In the genomic region with DNA sequence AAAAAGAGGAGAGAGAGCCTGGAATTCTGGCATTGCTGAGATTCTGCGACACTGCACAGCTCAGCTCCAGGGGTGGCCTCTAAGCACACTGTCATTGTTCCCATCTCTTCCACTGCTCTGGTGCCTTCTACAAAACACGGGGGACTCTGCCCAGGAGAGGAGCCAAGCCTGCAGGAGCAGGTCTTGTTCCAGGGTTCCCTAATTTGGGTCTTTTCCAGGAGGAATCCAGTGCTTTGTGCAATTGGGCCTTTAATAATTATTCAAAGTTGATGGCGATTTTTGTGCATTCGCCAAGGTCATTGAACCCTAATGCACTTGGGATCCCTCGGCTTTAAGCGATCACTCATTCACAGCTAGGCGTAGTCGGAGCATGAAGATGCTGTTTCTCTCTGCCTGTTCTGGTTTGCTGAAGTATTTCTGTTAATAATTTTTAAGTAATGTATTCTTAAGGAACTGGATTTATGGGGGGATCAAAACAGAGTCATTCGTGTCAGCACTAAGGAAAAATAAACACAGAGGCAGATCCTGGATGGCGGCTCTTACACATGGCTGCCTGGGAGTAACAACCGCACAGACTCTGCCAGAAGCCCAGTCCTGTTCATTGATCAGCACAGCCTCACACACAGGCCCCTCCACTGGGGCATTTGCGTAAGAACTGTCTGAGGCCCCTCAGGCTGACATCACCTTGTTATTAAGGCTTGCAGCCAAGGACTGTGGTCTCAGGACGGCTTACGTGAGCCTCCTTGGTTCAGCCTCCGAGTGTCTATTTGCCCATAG, we compare ENCODE assay signal across 12 mouse cellular contexts. TPM values are rescaled to one million over a fixed set of nuclear protein-coding genes. Genes with fewer than 3 reads are reported as not detected.
DNase-seq lines count a peak whose midpoint lies in the region.
"Had no signal": no experiment of that assay in that cellular context is flagged by ENCODE, and none has a peak within 500 bp of the region (broad histone marks: within the 10 kb centered on the region; RNA-seq: fewer than 3 reads in every experiment).

No protein-coding gene starts in this region.

- H3K36me3 ChIP-seq in heart, embryonic 10.5 days = no peaks in the 10 kb centered on the region
- no peaks in the 10 kb centered on the region for H3K36me3 ChIP-seq in embryonic facial prominence, embryonic 10.5 days (replicated peaks)
- H3K36me3 ChIP-seq: midbrain, embryonic 12.5 days had no signal

- no peaks in the 10 kb centered on the region for H3K4me1 ChIP-seq in heart, embryonic 10.5 days
- H3K4me1 ChIP-seq in embryonic facial prominence, embryonic 10.5 days = peaks cover 16% of the 10 kb centered on the region

- H3K4me3 ChIP-seq in heart, embryonic 10.5 days = no peak overlapping the region
- no peak overlapping the region for H3K4me3 ChIP-seq in embryonic facial prominence, embryonic 10.5 days
- H3K4me3 ChIP-seq: midbrain, embryonic 12.5 days had no signal

- WGBS in heart, embryonic 10.5 days = 76% methylated on average over 15 of the region's 15 CpGs
- WGBS in embryonic facial prominence, embryonic 10.5 days = 77% methylated on average over 15 of the region's 15 CpGs

- intact Hi-C loops in left cerebral cortex, postnatal 10 days (cut with DNase I) = no loop called here

- H3K27me3 ChIP-seq in heart, embryonic 10.5 days (ENCODE audit: insufficient read depth, poor library complexity, severe bottlenecking) = no peaks in the 10 kb centered on the region
- no peaks in the 10 kb centered on the region; the same call in 1 of the 2 replicates for H3K27me3 ChIP-seq in embryonic facial prominence, embryonic 10.5 days (replicated peaks; ENCODE audit: low read depth, poor library complexity, severe bottlenecking)
- H3K27me3 ChIP-seq: CH12.LX; midbrain, embryonic 12.5 days had no signal

- no peaks in the 10 kb centered on the region for H3K9me3 ChIP-seq in heart, embryonic 10.5 days
- H3K9me3 ChIP-seq in embryonic facial prominence, embryonic 10.5 days = no peaks in the 10 kb centered on the region
- H3K9me3 ChIP-seq: midbrain, embryonic 12.5 days had no signal

- peak; percentile 32 to 38 for DNase-seq in heart, adult 18-20 months
- DNase-seq in heart, embryonic 10.5 days (ENCODE audit: low spot score) = no peak
- DNase-seq in embryonic facial prominence, embryonic 10.5 days (ENCODE audit: low spot score) = no peak
- DNase-seq in heart, postnatal 4 days = peak; percentile 11
- DNase-seq in kidney, postnatal 36 days = peak; percentile 37 to 45
- no peak for DNase-seq in left cerebral cortex, adult 18-20 months (ENCODE audit: low spot score in 2 of 2)
- DNase-seq in right cerebral cortex, postnatal 14 days = no peak
- DNase-seq in left cerebral cortex, postnatal 10 days (ENCODE audit: extremely low spot score in 1 of 2, low spot score in 2 of 2) = no peak
- DNase-seq: cerebellum, adult 11 months; thymus, adult 2 months had no signal

- H3K27ac ChIP-seq in heart, embryonic 10.5 days = no peak overlapping the region
- peak overlapping the region; percentile 57 for H3K27ac ChIP-seq in embryonic facial prominence, embryonic 10.5 days (replicated peaks)
- H3K27ac ChIP-seq: midbrain, embryonic 12.5 days had no signal

RNA-seq across cellular contexts. Expression of gene Cops8, which starts 35.9 kb away (rescaled TPM):
- total RNA-seq in heart, adult 18-20 months (2021) = 10 to 100 TPM; 92.6 to 98.4 TPM
- 157 and 170 TPM in 2 replicates for polyA plus RNA-seq in heart, embryonic 10.5 days (2016; fragmentation: Nextera tagmentation; extraction: Ambion mirVana)
- polyA plus RNA-seq in embryonic facial prominence, embryonic 10.5 days (2016; fragmentation: Nextera tagmentation; extraction: Ambion mirVana) = 193 and 200 TPM in 2 replicates
- 10 to 100 TPM; 78.6 to 91.6 TPM for total RNA-seq in heart, postnatal 4 days (2021)
- total RNA-seq in left cerebral cortex, adult 18-20 months (2021) = 100 to 1,000 TPM; 122 to 127 TPM
- total RNA-seq in left cerebral cortex, postnatal 10 days (2021) = 100 to 1,000 TPM; 101 to 104 TPM

Comparison
In these comparisons a context has a peak if more than half of its experiments do, and no peak if none do; other contexts are left out.
1. DNase-seq: peak in heart, adult 18-20 months (2 of 2), heart, postnatal 4 days (single experiment) and kidney, postnatal 36 days (2 of 2); none in heart, embryonic 10.5 days (single experiment), embryonic facial prominence, embryonic 10.5 days (single experiment), left cerebral cortex, adult 18-20 months (0 of 2), right cerebral cortex, postnatal 14 days (single experiment) and left cerebral cortex, postnatal 10 days (0 of 2).